Mouse (Mus musculus) common myeloid progenitor, adult 5-6 weeks (primary cell): ENCODE results near the gene Olfr1265. TPM values are rescaled to one million over a fixed set of nuclear protein-coding genes. Genes with fewer than 3 reads are reported as not detected.

Source experiments
- ATAC-seq: replicated peaks from 2 replicates; pipeline ENCODE4 v1.8.0; 2016; ENCODE audit warnings: low read depth, mild to moderate bottlenecking, moderate TSS enrichment, inconsistent platforms; ENCODE audit not compliant: poor library complexity, severe bottlenecking
- total RNA-seq: library from RNA; stranded (forward); fragments of 200-1000, 187-1606 nt; gene quantifications from 2 replicates; pipeline ENCODE4 v1.2.3, GENCODE M21; 2017

The Olfr1265 gene
- not detected in 2 replicates for total RNA-seq

DNA sequence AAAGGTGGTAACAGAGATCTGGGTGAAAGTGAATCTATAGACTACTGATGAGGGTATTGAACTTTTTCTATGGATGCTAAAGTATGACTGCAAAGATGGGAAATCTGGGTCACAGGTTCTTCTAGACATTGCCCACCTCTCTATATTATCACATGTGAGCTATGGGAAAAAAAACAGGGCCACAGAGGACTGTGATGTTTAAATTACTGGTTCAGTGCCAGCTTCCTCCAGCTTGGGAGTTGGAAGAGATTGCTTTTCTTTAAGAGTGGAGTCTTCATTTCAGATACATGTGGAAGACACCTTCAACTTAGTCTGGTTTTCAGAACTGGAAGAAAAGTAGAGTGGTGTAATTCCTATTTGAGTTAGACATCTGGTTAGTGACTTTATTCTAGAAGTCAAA is at the start of gene Olfr1265:
TSS of gene Olfr1265 (plus strand) at position 301 of the 400 bp plus-strand sequence.
- no peak for ATAC-seq

DNA sequence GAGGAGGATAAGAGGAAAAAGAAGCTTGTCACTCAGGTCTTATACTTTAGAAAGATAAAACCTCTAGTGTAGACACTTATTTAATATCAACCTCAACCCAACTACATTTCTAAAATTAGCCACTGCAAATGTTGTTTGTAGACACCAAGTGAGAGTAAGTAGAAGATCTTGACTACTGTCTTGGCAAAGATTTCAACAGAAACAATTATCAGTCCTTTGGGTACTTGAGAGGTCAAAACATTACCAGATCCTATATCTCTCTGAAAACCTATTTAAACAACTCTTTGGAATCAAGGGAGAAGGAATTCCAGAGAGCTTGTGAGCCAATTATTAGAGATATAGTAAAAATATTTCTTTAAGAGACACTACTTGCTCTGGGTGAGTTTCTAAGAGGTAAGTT is 44.2 kb upstream of the Olfr1265 start, which contains the start of gene Olfr1261:
TSS of gene Olfr1261 (plus strand) at position 301 of the 400 bp plus-strand sequence.
- ATAC-seq: no peak

DNA sequence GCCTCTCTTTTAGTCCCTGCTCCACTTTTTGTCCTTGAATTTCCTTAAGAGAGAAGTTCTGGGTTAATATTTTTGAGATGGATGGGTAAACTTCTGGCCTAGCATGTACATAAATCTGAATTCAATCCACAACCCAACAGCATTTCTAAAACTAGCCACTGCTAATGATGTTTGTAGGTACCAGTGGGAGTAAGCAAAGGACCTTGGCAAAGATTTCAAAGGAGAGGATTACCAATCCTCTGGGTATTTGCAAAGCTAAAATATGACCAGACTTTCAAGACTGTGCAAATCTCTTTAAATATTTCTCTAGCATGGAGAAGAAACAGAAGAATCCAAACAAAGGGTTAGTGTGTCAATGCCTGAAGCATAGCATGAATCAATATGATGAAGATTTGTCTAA is 35.3 kb upstream of the Olfr1265 start, which contains the start of gene Olfr1262:
TSS of gene Olfr1262 (plus strand) at position 301 of the 400 bp plus-strand sequence.
- no peak for ATAC-seq

DNA sequence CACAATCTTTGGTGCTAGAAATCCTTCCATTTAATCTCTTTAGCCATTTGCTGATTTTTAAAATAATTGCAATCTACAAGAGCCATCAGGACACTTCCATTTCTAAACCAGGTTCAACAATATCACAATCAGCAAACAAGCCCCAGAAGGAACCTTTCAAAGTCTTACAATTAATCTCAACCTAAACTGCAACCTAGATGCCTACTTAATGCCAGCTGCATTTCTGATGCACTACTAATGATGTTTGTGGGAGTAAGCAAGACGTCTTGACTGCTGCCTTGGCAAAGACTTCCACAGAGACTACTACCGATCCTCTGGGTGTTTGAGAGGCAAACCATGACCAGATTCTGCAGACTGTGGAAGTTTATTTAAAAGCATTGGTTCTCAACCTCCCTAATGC is 23.3 kb upstream of the Olfr1265 start, which contains the start of gene Olfr1263:
TSS of gene Olfr1263 (plus strand) at position 301 of the 400 bp plus-strand sequence.
- ATAC-seq: no peak

DNA sequence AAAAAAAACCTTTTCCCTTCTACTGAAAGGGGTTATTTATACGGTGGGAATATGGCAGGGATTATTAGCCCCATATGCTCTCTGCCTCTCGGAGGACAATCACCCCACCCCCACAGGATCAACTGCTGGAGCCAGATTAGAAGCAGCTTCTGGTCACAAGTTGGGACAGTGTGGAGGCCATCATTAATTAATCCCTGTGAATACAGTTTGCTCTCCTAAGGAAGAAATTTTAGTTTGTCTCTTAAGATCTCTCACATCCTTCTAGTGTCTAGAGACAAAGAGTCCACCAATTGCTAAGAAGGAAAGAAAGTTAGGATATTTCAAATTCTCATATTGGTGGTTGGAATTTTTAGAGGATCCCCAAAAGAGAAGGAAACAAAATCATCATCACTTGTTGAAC is 9.7 kb upstream of the Olfr1265 start, which contains the start of gene Olfr1264:
TSS of gene Olfr1264 (minus strand) at position 101 of the 400 bp plus-strand sequence.
- no peak for ATAC-seq

DNA sequence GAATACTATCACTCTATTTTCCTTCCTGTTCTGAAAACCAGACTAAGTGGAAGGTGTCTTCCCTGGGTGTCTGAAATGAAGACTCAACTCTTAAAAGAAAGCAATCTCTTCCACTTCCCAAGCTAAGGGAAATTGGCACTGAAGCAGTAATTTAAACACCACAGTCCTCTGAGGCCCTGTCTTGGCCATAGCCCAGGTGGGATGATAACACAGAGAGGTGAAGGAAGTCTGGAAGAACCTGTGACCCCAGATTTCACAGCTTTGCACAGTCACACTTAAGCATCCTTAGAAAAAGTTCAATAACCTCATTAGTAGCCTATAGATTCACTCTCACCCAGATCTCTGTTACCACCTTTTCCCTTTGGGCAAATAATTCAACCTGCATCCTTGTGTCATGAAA is 28.4 kb downstream of the Olfr1265 start, which contains the start of gene Olfr140:
TSS of gene Olfr140 (minus strand) at position 101 of the 400 bp plus-strand sequence.
- no peak for ATAC-seq

DNA sequence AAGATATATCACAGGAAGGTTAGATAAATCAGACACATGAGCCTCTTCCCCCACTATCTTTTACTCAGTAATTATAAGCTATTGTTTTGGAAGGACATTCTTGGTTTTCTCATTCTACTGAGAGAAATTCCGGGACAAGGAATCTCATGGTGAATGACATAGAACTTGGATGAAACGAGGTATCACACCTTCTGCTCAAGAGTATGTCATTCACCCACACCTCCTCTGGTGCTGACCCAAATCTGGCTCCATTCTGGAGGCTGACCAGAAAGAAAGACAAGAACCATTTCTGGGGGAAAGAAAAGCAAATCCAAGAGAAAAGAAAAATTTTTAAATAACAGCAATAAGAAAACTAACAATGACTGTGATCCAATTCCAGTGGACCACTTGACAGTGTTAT is 34.9 kb downstream of the Olfr1265 start:
- no peak for ATAC-seq

Other genes starting within 250 kb of the Olfr1265 start
- not detected in 2 replicates for gene Olfr1254, start 241.7 kb upstream of the Olfr1265 start, total RNA-seq
- gene Olfr1255, start 223.3 kb upstream of the Olfr1265 start, total RNA-seq: not detected in 2 replicates
- not detected in 2 replicates for gene Olfr1256, start 193.8 kb upstream of the Olfr1265 start, total RNA-seq
- not detected in 2 replicates for gene Olfr48, start 187.1 kb upstream of the Olfr1265 start, total RNA-seq
- gene Olfr1257, start 156.9 kb upstream of the Olfr1265 start, total RNA-seq: not detected in 2 replicates
- not detected in 2 replicates for gene Olfr1258, start 108.0 kb upstream of the Olfr1265 start, total RNA-seq
- gene Olfr1259, start 86.7 kb upstream of the Olfr1265 start, total RNA-seq: not detected in 2 replicates
- gene Olfr1260, start 61.0 kb upstream of the Olfr1265 start, total RNA-seq: not detected in 2 replicates
- not detected in 2 replicates for gene Olfr1261, start 44.1 kb upstream of the Olfr1265 start, total RNA-seq
- not detected in 2 replicates for gene Olfr1262, start 35.2 kb upstream of the Olfr1265 start, total RNA-seq
- not detected in 2 replicates for gene Olfr1263, start 23.2 kb upstream of the Olfr1265 start, total RNA-seq
- gene Olfr1264, start 9.8 kb upstream of the Olfr1265 start, total RNA-seq: not detected in 2 replicates
- not detected in 2 replicates for gene Olfr140, start 28.3 kb downstream of the Olfr1265 start, total RNA-seq
- gene Olfr1269, start 86.1 kb downstream of the Olfr1265 start, total RNA-seq: not detected in 2 replicates
- gene Olfr32, start 107.0 kb downstream of the Olfr1265 start, total RNA-seq: not detected in 2 replicates
- gene Olfr1270, start 117.8 kb downstream of the Olfr1265 start, total RNA-seq: not detected in 2 replicates
- gene Olfr1506, start 189.2 kb downstream of the Olfr1265 start, total RNA-seq: not detected in 2 replicates
- gene Olfr142, start 222.3 kb downstream of the Olfr1265 start, total RNA-seq: not detected in 2 replicates
- not detected in 2 replicates for gene Olfr1271, start 235.7 kb downstream of the Olfr1265 start, total RNA-seq